Mouse (Mus musculus): ENCODE measurements around the gene Gm6583. TPM values are rescaled to one million over a fixed set of nuclear protein-coding genes. Genes with fewer than 3 reads are reported as not detected.

The Gm6583 gene
- polyA plus RNA-seq (2015; fragmentation: Nextera tagmentation; extraction: Ambion mirVana), result 0.12 TPM in 1 of 2 replicates, not detected in the other

DNA sequence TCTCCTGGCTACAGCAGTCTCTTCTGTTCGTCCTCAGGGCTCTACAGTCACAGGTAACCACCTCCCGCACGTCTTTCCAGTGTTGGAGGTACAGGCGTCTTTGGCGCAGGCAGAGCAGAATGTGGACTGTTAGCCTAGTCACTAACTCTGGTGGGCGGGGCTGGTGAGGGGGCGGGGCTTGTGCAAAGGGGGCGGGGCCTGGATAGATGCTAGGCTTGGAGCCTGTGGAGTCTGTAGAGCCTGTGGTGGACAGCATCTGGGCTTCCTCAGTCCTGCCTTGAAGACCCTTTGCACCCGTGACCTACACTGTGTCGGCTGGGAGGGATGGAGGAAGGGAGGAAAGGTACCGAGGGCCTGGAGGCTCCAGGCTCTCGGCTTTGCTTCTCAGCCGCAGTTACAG lies at the start of gene Gm6583:
Gm6583 (minus strand) TSS at position 124 of the 400 bp plus-strand sequence.
- 0 out of 2 replicates have a peak, but pooled peaks have one; percentile 21 for ATAC-seq
- no peaks in the 10 kb centered on the region for H3K27me3 ChIP-seq (replicated peaks; ENCODE audit: control insufficient read depth, insufficient read depth, low read length)
- H3K36me3 ChIP-seq (ENCODE audit: control insufficient read depth, insufficient read depth), result peaks cover 46% of the 10 kb centered on the region
- no peak within 1 kb of the TSS for H3K4me3 ChIP-seq (ENCODE audit: low read depth, low read length)
- H3K4me2 ChIP-seq (replicated peaks; ENCODE audit: low read depth), result no peak within 1 kb of the TSS
- no peaks in the 10 kb centered on the region for H3K9me3 ChIP-seq (ENCODE audit: control insufficient read depth)
- WGBS, result 56% methylated on average over 13 of the region's 13 CpGs
- no peak within 1 kb of the TSS for H3K9ac ChIP-seq (ENCODE audit: low read depth, low read length)
- no peak for TF ChIP-seq CTCF (IDR thresholded peaks at IDR 0.05; ENCODE audit: low read depth)
- no peaks in the 10 kb centered on the region for H3K4me1 ChIP-seq (replicated peaks; ENCODE audit: control insufficient read depth, insufficient read depth, low read length)
- peak within 1 kb of the TSS; percentile 35; the same call in 1 of the 2 replicates for H3K27ac ChIP-seq (ENCODE audit: low read depth, low read length)

DNA sequence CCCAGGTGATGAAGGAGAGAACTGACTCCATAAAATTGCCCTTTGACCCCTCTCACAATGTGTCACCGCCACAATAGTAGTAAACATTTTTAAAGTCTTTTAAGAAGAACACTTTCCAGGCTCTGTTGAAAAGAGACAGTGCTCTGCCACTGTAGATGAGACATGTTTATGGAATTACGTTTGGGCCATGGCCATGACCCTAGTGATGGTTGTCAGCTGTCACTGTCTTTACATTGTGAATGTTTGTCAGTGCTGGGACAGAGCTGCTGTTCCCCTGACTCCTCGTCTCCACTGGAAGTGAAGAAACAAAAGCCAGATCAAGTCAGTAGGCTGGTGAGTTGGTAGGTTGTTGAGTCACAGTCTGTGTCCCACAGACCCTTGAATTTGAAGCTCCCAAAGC lies 46.6 kb upstream of the Gm6583 start:
- Histone ChIP-seq H3K9ac (ENCODE audit: low read depth, low read length) (no peak overlapping the region), H3K4me1 (replicated peaks; ENCODE audit: control insufficient read depth, insufficient read depth, low read length) (no peaks in the 10 kb centered on the region), H3K27ac (ENCODE audit: low read depth, low read length) (no peak overlapping the region), H3K4me3 (ENCODE audit: low read depth, low read length) (no peak overlapping the region), H3K36me3 (ENCODE audit: control insufficient read depth, insufficient read depth) (no peaks in the 10 kb centered on the region), H3K9me3 (ENCODE audit: control insufficient read depth) (no peaks in the 10 kb centered on the region), H3K27me3 (replicated peaks; ENCODE audit: control insufficient read depth, insufficient read depth, low read length) (no peaks in the 10 kb centered on the region), H3K4me2 (replicated peaks; ENCODE audit: low read depth) (no peak overlapping the region)
- 47% methylated on average over 3 of the region's 3 CpGs for WGBS
- no peak for ATAC-seq
- no peak for TF ChIP-seq CTCF (IDR thresholded peaks at IDR 0.05; ENCODE audit: low read depth)

DNA sequence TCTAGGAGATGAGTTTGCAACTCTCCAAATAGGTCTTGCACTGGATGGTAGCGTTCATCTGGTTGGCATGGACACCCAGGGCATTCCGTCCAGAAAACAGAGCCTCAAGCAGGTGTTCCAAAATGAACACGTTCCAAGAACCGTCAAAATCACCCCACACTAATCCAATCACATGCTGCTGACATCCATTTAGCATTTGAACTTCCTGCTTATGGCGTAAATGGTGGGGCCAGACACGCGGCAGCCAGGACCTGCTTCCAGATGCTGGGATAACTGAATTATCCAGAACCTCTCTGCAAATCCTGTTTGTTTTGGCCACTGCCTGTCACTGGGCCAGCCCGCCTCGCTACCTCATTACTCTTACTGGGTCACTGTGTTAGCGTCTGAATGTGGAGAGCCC lies 43.5 kb upstream of the Gm6583 start:
- TF ChIP-seq CTCF (IDR thresholded peaks at IDR 0.05; ENCODE audit: low read depth), result no peak
- Histone ChIP-seq H3K4me1 (replicated peaks; ENCODE audit: control insufficient read depth, insufficient read depth, low read length) (no peaks in the 10 kb centered on the region), H3K27me3 (replicated peaks; ENCODE audit: control insufficient read depth, insufficient read depth, low read length) (peaks cover 14% of the 10 kb centered on the region), H3K36me3 (ENCODE audit: control insufficient read depth, insufficient read depth) (no peaks in the 10 kb centered on the region), H3K27ac (ENCODE audit: low read depth, low read length) (no peak overlapping the region), H3K4me2 (replicated peaks; ENCODE audit: low read depth) (no peak overlapping the region), H3K9me3 (ENCODE audit: control insufficient read depth) (no peaks in the 10 kb centered on the region), H3K9ac (ENCODE audit: low read depth, low read length) (no peak overlapping the region), H3K4me3 (ENCODE audit: low read depth, low read length) (no peak overlapping the region)
- ATAC-seq, result no peak
- WGBS, result 72% methylated on average over 10 of the region's 10 CpGs

DNA sequence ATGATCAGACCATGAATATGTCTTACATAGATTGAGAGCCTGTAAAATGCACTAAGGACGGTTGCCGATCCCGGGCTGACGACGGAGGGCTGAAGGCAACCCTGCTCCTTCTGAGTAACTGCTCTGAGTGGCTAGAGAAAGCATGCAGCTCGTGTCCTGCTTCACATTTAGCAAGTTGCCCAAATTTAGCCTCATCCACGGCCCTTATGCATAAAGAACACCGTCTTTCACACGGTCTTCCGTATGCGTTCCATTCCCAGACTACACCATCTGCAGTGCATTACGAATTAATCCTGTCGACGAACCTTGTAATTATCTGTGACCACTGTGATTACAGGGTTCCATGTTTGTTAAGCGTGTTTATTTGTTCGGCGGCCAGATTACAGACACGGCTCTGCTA lies 40.2 kb upstream of the Gm6583 start:
- no peaks in the 10 kb centered on the region for H3K9me3 ChIP-seq (ENCODE audit: control insufficient read depth)
- H3K4me1 ChIP-seq (replicated peaks; ENCODE audit: control insufficient read depth, insufficient read depth, low read length), result no peaks in the 10 kb centered on the region
- WGBS, result 81% methylated on average over 18 of the region's 18 CpGs
- no peak for TF ChIP-seq CTCF (IDR thresholded peaks at IDR 0.05; ENCODE audit: low read depth)
- H3K9ac ChIP-seq (ENCODE audit: low read depth, low read length), result no peak overlapping the region
- no peak overlapping the region for H3K27ac ChIP-seq (ENCODE audit: low read depth, low read length)
- H3K36me3 ChIP-seq (ENCODE audit: control insufficient read depth, insufficient read depth), result no peaks in the 10 kb centered on the region
- no peak overlapping the region for H3K4me3 ChIP-seq (ENCODE audit: low read depth, low read length)
- no peak overlapping the region for H3K4me2 ChIP-seq (replicated peaks; ENCODE audit: low read depth)
- no peak for ATAC-seq
- peaks cover 30% of the 10 kb centered on the region for H3K27me3 ChIP-seq (replicated peaks; ENCODE audit: control insufficient read depth, insufficient read depth, low read length)

DNA sequence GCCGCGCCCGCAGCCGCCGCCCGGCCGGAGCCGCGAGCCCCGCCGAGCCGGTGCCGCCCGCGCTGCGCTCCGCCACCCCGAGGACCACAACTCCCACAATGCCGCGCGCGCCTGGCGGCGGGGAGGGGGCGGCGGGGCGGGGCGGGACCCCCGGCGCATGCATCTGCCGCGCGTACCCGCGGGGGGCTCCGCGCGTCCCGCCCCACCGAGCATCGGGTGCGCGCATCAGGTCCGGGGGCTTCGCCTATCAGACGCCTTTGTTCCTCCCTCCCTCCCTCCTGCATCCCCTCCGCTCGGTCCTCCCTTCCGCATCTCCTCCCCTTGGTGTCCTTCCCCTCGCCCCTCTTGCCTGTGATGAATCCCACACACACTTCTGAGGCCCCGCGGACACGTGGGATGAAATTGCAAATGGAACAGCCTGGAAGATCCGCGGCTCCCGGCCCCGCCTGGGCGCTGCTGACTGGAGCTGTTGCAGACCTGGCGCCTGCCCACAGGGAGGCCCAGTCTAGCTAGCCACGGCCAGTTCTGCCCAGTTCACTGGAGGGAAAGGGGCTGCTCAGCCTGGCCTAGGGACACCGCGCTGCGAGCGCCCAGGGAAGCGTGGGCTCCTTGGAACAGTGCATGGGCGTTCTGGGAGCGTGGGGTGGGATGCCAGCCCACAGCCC lies 39.1 kb upstream of the Gm6583 start, which contains the start of gene Asphd2:
Asphd2 (minus strand) TSS at position 88 of the 665 bp plus-strand sequence.
- Histone ChIP-seq H3K4me1 (replicated peaks; ENCODE audit: control insufficient read depth, insufficient read depth, low read length) (no peaks in the 10 kb centered on the region), H3K27ac (ENCODE audit: low read depth, low read length) (no peak within 1 kb of the TSS), H3K9ac (ENCODE audit: low read depth, low read length) (no peak within 1 kb of the TSS), H3K27me3 (replicated peaks; ENCODE audit: control insufficient read depth, insufficient read depth, low read length) (peaks cover 30% of the 10 kb centered on the region), H3K9me3 (ENCODE audit: control insufficient read depth) (no peaks in the 10 kb centered on the region), H3K4me3 (ENCODE audit: low read depth, low read length) (peak within 1 kb of the TSS; percentile 53), H3K4me2 (replicated peaks; ENCODE audit: low read depth) (peak within 1 kb of the TSS; percentile 74), H3K36me3 (ENCODE audit: control insufficient read depth, insufficient read depth) (no peaks in the 10 kb centered on the region)
- ATAC-seq, result peak; percentile 47
- WGBS, result 4% methylated on average over 38 of the region's 67 CpGs
- TF ChIP-seq CTCF (IDR thresholded peaks at IDR 0.05; ENCODE audit: low read depth), result peak; percentile 23

DNA sequence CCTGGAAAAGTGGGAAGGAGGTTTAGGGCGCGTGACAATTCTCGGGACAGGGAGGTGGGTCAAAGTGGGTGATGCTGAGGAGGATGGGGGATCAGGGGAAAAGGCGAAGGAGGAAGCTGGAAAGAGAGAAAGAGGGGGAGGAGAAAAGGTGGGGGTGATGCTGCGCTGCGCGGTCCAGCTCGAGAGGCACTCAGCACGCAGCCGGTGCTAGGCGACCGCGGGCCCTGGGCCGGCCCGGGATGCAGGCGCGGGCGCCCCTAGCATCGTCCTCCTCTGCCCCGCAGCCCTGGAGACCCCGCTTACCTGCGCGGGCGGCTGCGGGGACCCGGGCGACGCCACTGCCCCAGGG lies 38.6 kb upstream of the Gm6583 start:
- 2% methylated on average over 26 of the region's 28 CpGs for WGBS
- Histone ChIP-seq H3K36me3 (ENCODE audit: control insufficient read depth, insufficient read depth) (no peaks in the 10 kb centered on the region), H3K4me3 (ENCODE audit: low read depth, low read length) (peak overlapping the region; percentile 53), H3K27me3 (replicated peaks; ENCODE audit: control insufficient read depth, insufficient read depth, low read length) (peaks cover 30% of the 10 kb centered on the region), H3K9me3 (ENCODE audit: control insufficient read depth) (no peaks in the 10 kb centered on the region), H3K9ac (ENCODE audit: low read depth, low read length) (no peak overlapping the region), H3K4me2 (replicated peaks; ENCODE audit: low read depth) (peak overlapping the region; percentile 74), H3K27ac (ENCODE audit: low read depth, low read length) (no peak overlapping the region), H3K4me1 (replicated peaks; ENCODE audit: control insufficient read depth, insufficient read depth, low read length) (no peaks in the 10 kb centered on the region)
- 0 out of 2 replicates have a peak, but pooled peaks have one; percentile 31 for ATAC-seq
- TF ChIP-seq CTCF (IDR thresholded peaks at IDR 0.05; ENCODE audit: low read depth), result no peak
